Mouse (Mus musculus) neural tube, embryonic 12.5 days (tissue): ENCODE measurements at regions not wholly inside any gene's neighbourhood (a gene's known extent, or its start where the extent isn't known, plus 50 kb on each side); places are given as distances from the start of the nearest gene placed in this dataset.

ENCODE experiments used
- ATAC-seq: fragments of 200-750 bp; cut with Nextera tagmentation; 2 replicates; pipeline ENCODE4 v1.8.0; 2017; ENCODE audit warnings: low read depth, mild to moderate bottlenecking, moderate TSS enrichment, moderate library complexity; ENCODE audit not compliant: low FRiP score
- H3K27ac ChIP-seq: fragments of 300-500 bp; sonication (generic); 2 replicates; pipeline ENCODE4 v1.5.1; 2016
- H3K27me3 ChIP-seq: fragments of 300-500 bp; sonication (generic); replicated peaks from 2 replicates; pipeline ENCODE4 v1.6.1; 2016; ENCODE audit warnings: mild to moderate bottlenecking
- H3K36me3 ChIP-seq: fragments of 300-500 bp; sonication (generic); 2 replicates; pipeline ENCODE4 v1.6.1; 2016; ENCODE audit warnings: mild to moderate bottlenecking
- H3K4me1 ChIP-seq: fragments of 300-500 bp; sonication (generic); 2 replicates; pipeline ENCODE4 v1.6.1; 2016
- H3K4me2 ChIP-seq: fragments of 300-500 bp; sonication (generic); replicated peaks from 2 replicates; pipeline ENCODE4 v1.6.1; 2016; ENCODE audit warnings: mild to moderate bottlenecking
- H3K4me3 ChIP-seq: fragments of 300-500 bp; sonication (generic); 2 replicates; pipeline ENCODE4 v1.5.1; 2016
- H3K9ac ChIP-seq: fragments of 300-500 bp; sonication (generic); 2 replicates; pipeline ENCODE4 v1.6.1; 2016; ENCODE audit warnings: mild to moderate bottlenecking
- H3K9me3 ChIP-seq: fragments of 300-500 bp; sonication (generic); 2 replicates; pipeline ENCODE4 v1.6.1; 2016; ENCODE audit warnings: mild to moderate bottlenecking
- WGBS: fragments of 180-500 bp; shearing (Covaris S2); methylation state at CpG from one replicate; pipeline ENCODE4 v1.1.7; 2016; 5-methylcytosine and 5-hydroxymethylcytosine counted together

DNA sequence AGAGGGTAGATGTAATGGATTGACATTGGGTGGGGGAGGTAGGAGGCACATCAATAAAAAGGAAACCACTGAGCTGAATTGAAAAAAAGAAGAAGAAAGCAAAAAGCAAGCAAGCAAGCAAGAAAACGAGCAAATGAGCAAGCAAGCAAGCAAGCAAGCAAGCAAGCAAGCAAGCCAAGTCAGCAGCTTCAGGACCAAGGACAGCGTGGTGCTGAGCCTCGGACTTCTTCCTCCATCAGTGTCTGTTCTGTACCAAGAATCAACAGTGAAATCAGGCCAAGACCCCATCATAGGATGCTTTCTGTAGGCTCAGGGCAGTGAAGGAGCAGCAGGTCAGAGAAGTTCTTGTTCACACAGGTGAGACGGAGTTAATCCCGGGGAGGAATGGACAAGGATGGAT lies 392.7 kb upstream of the BB014433 start:
- Histone ChIP-seq H3K27me3 (no peaks in the 10 kb centered on the region), H3K4me1 (no peaks in the 10 kb centered on the region), H3K9ac (no peak overlapping the region), H3K4me3 (no peak overlapping the region), H3K4me2 (no peak overlapping the region), H3K9me3 (no peaks in the 10 kb centered on the region), H3K36me3 (no peaks in the 10 kb centered on the region), H3K27ac (no peak overlapping the region)
- 56% methylated on average over 5 of the region's 5 CpGs for WGBS
- ATAC-seq: no peak

DNA sequence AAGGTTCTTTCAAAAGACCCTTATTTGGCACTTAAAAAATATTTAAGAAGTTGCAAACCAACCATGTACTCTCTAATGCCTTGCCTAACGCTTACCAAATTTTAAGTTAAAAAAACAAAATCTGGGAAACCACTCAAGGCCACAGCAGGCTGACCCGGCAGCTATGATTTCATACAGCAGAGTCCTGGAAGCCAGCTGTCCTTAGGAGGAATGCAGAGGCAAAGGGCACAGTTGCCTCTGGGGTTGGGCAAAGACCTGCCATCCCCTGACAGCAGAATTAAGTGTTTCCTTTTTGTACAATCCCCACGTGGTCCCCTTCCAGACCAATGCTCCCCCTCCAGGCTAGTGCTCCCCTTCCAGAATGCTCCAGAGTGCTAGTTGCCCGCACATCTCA lies 348.8 kb upstream of the BB014433 start:
- no peaks in the 10 kb centered on the region for H3K27me3 ChIP-seq
- H3K9me3 ChIP-seq: no peaks in the 10 kb centered on the region
- H3K36me3 ChIP-seq: no peaks in the 10 kb centered on the region
- ATAC-seq: no peak
- H3K27ac ChIP-seq: no peak overlapping the region
- 45% methylated on average over 4 of the region's 4 CpGs for WGBS
- no peaks in the 10 kb centered on the region for H3K4me1 ChIP-seq
- no peak overlapping the region for H3K4me2 ChIP-seq
- no peak overlapping the region for H3K4me3 ChIP-seq
- no peak overlapping the region for H3K9ac ChIP-seq

DNA sequence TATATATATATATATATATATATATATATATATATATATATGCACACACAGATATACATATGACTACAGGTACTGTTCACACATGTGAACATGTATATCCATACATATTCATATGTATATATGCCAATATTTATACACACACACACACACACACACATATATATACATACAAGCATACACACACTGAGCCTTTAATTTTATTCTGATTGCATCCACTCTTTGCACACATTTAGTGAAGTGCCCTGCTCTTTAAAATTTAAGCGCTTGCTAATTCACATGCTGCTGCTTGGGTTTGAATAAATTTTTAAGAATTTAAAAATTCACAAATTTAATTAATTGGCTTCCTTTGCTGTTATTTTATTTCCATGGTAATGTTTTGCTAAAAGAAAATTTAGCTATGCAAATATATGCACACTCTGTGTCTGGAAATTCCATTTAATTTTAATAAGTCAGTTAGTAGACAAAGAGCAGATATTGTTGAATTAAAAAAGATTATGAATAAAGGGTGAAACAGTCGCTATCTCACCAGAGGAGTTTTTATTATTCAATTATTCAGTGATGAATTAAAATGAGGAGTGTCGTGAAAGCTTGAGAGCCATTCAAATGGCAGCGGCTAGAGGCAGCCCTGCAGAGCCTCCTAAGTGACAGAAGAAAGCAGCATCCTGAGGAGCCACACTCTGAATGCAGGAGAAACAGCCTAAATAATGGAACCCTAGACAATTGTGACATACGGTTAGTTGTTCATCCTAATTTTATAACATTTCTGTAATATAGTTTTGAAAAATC lies 348.3 kb upstream of the BB014433 start:
- ATAC-seq: no peak
- 53% methylated on average over 5 of the region's 5 CpGs for WGBS

DNA sequence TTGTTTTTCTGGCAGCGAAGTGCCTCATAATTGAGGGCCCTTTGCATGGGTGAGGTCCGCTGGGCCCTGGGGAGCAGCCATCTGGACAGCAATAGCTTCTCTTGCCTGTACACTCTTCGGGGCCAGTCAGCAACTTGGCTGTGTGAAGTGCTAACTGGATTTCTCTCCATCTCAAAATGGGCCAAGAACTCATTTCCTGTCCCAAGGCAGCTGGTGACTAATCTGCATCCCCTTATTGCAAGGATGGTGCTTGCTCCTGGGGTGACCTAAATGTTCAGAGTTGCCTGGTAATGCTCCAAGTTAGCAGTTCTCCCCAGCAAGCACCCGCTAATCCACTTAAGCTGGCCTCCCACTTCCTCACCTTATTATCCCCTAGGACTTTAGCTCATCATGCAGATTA lies 346.2 kb upstream of the BB014433 start:
- no peak for ATAC-seq
- H3K4me3 ChIP-seq: no peak overlapping the region

More for the DNA sequence above, 348.3 kb upstream of the BB014433 start:
- no peaks in the 10 kb centered on the region for H3K36me3 ChIP-seq
- no peaks in the 10 kb centered on the region for H3K27me3 ChIP-seq
- H3K9ac ChIP-seq: no peak overlapping the region
- H3K4me1 ChIP-seq: no peaks in the 10 kb centered on the region
- no peak overlapping the region for H3K4me2 ChIP-seq
- H3K27ac ChIP-seq: no peak overlapping the region
- H3K9me3 ChIP-seq: no peaks in the 10 kb centered on the region
- H3K4me3 ChIP-seq: no peak overlapping the region

DNA sequence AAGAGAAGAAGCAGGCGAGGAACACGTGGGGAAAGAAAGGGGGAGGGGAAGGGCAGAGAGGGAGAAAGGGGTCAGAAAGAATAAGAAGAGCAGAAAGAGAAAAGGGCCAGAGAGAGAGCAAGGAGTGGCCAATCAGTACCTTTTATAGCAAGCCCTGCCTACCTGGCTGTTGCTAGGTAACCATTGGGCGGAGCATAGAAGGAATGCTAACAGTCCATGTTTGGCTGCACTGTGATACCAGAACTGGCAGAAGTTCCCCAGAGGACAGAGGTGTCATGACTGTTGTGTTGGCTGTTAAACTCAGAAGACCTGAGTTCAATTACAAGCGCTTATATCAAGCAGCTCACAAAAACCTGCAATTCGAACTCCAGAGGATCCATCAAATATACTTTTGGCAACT lies 342.9 kb upstream of the BB014433 start:
- ATAC-seq: no peak
- Histone ChIP-seq H3K9me3 (no peaks in the 10 kb centered on the region), H3K4me2 (no peak overlapping the region), H3K36me3 (no peaks in the 10 kb centered on the region), H3K27me3 (no peaks in the 10 kb centered on the region), H3K4me3 (no peak overlapping the region), H3K9ac (no peak overlapping the region), H3K4me1 (no peaks in the 10 kb centered on the region), H3K27ac (no peak overlapping the region)
- WGBS: 81% methylated on average over 5 of the region's 5 CpGs

More for the DNA sequence above, 346.2 kb upstream of the BB014433 start:
- Histone ChIP-seq H3K9me3 (no peaks in the 10 kb centered on the region), H3K4me2 (no peak overlapping the region), H3K4me1 (no peaks in the 10 kb centered on the region), H3K9ac (no peak overlapping the region), H3K27me3 (no peaks in the 10 kb centered on the region), H3K27ac (no peak overlapping the region), H3K36me3 (no peaks in the 10 kb centered on the region)
- 74% methylated on average over 4 of the region's 4 CpGs for WGBS

DNA sequence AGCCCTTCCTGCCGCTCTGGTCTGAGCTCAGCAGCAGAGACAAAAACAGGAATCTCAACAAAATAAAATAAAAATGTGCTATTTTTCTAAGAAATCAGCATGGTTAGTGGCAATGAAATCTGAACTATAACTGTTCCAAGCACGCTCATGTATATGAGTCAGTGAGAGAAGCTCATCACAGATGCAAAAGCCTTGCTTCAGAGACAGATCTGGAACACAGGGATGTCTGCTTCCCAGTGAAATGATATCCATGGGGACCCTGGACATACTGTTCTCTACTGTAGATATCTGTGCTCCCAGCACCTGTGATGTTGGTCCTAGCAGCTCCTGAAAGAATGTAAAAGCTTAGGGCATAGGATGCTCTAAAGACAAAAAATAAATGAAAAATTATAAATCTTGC lies 321.2 kb upstream of the BB014433 start:
- ATAC-seq: no peak
- Histone ChIP-seq H3K36me3 (no peaks in the 10 kb centered on the region), H3K9ac (no peak overlapping the region), H3K27ac (no peak overlapping the region), H3K9me3 (no peaks in the 10 kb centered on the region), H3K4me2 (no peak overlapping the region), H3K27me3 (no peaks in the 10 kb centered on the region), H3K4me1 (no peaks in the 10 kb centered on the region), H3K4me3 (no peak overlapping the region)
- 80% methylated on average over 2 of the region's 2 CpGs for WGBS

DNA sequence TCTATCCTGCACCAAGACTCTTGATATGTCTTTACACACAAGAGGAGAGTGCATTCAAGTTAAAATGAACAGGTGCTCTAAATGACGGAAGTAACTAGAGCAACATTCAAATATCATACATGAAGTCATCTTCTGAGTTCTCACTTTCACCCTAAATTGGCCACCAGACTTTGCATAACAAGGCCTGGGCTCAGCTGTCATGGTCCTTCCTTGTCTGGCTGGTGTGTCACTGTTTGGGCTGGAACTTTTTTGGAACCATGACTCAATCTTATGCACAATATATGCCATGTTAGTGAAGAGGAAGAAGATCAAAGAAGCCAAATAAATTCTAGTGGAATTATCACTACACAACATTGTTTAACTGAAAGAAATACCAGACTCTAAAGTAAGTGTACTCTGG lies 318.7 kb upstream of the BB014433 start:
- no peak for ATAC-seq
- Histone ChIP-seq H3K4me1 (no peaks in the 10 kb centered on the region), H3K27me3 (no peaks in the 10 kb centered on the region), H3K27ac (no peak overlapping the region), H3K9me3 (no peaks in the 10 kb centered on the region), H3K9ac (no peak overlapping the region), H3K4me3 (no peak overlapping the region), H3K4me2 (no peak overlapping the region), H3K36me3 (no peaks in the 10 kb centered on the region)
- WGBS: 93% methylated on average over 1 of the region's 1 CpGs

DNA sequence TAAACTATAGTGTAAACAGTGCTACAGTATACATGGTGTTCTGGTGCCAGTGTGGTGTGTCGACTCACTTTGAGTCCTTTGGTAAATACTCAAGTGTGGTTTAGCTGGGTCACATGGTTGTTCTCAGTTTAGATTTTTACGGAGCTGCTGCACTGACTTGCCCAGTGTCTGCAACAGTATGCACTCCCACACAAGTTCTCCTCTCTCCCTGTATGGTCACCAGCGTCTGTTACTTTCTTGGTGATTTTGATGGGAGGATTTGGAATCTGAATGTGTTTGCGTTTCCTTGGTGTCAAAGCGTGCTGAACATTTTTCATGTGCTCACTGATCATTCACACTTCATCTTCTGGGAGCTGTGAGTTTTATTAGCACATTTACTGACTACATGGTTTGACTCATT lies 298.3 kb upstream of the BB014433 start:
- no peak overlapping the region for H3K4me3 ChIP-seq
- H3K9me3 ChIP-seq: no peaks in the 10 kb centered on the region
- no peak overlapping the region for H3K4me2 ChIP-seq
- H3K36me3 ChIP-seq: no peaks in the 10 kb centered on the region
- no peaks in the 10 kb centered on the region for H3K4me1 ChIP-seq
- H3K9ac ChIP-seq: no peak overlapping the region
- H3K27ac ChIP-seq: no peak overlapping the region
- 93% methylated on average over 5 of the region's 5 CpGs for WGBS
- no peaks in the 10 kb centered on the region for H3K27me3 ChIP-seq
- no peak for ATAC-seq

DNA sequence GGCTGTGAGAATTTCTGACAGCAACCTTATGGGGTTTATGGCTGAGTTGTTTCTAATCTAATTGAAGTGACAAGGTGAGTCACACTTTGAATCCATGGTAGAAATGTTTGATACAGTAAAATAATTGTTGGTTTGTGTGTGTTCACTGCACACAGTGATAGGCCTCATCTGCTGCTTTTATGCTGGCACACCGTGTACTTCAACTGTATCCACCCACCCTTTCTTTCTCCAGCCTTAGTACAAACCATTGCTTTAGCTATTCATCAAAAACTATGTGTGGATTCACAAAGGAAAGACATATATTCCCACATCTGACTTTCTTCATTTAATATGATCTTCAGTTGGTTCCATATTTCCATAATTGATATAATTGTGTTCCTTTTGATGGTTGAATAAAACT lies 297.7 kb upstream of the BB014433 start:
- Histone ChIP-seq H3K4me2 (no peak overlapping the region), H3K4me3 (no peak overlapping the region), H3K27ac (no peak overlapping the region), H3K36me3 (no peaks in the 10 kb centered on the region), H3K27me3 (no peaks in the 10 kb centered on the region), H3K9ac (no peak overlapping the region), H3K9me3 (no peaks in the 10 kb centered on the region), H3K4me1 (no peaks in the 10 kb centered on the region)
- ATAC-seq: no peak
- WGBS: 81% methylated on average over 1 of the region's 1 CpGs

DNA sequence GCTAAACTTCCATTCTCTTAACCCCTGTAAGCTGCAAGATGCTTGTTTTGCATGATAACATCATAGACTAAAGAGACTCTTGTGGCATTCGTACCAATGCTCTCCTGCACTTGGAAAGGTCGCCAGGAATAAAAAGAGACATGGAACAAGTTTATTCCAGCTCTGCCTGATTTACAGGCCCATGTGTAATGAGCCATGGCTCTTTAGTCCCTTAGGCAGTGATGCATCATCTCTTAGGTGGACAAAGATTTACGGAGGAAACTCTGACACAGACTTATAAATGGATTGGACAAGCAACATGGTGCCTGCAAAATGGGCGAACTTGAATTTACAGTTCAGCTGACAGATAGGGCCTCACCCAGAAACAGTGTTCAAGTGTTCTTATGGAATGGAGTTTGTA lies 288.7 kb upstream of the BB014433 start:
- H3K4me1 ChIP-seq: no peaks in the 10 kb centered on the region
- H3K36me3 ChIP-seq: no peaks in the 10 kb centered on the region
- no peak for ATAC-seq
- no peaks in the 10 kb centered on the region for H3K27me3 ChIP-seq
- no peak overlapping the region for H3K4me2 ChIP-seq
- H3K27ac ChIP-seq: no peak overlapping the region
- no peak overlapping the region for H3K4me3 ChIP-seq
- no peak overlapping the region for H3K9ac ChIP-seq
- WGBS: 68% methylated on average over 4 of the region's 4 CpGs
- no peaks in the 10 kb centered on the region for H3K9me3 ChIP-seq

DNA sequence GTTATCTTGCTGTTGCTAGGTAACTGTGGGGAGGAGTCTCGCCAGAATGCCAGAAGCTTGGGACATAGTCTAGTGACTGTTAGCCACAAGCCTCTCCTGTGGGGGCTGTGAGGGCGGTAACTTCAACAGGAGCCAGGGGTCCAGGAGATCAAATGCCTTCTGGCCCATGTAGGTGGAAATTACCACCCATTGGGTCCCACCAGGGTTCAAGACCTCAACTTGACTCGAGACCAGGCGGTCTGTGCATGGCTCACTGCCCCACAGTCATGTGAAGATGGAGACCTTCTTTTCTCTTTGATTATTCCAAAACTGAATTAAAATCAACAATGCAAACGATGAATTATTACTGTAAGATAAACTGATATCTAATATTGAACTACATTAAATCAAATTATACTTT lies 281.4 kb upstream of the BB014433 start:
- WGBS: 53% methylated on average over 5 of the region's 5 CpGs

DNA sequence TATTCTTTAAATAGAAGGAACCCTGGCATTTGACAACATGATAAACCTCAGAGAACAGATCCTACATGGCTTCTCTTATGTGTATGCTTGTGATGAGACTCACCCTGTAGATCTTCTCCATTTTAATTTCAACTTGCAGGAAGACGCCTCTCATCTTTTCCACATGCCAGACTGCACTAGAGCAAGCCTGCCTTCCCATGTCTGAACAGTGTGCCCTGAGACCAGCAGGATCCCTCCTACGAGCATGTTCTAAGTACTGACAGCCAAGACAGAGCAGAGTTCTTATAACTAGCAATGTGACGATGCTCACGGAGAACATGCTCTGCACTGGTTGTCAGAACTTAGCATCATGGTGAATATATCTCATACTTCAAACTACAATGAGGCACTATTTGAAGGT lies 277.5 kb upstream of the BB014433 start:
- Histone ChIP-seq H3K27ac (no peak overlapping the region), H3K36me3 (no peaks in the 10 kb centered on the region), H3K4me1 (peaks cover 7% of the 10 kb centered on the region; the same call in 1 of the 2 replicates), H3K27me3 (no peaks in the 10 kb centered on the region), H3K9me3 (no peaks in the 10 kb centered on the region), H3K4me3 (no peak overlapping the region), H3K4me2 (no peak overlapping the region), H3K9ac (no peak overlapping the region)
- WGBS: 90% methylated on average over 4 of the region's 4 CpGs
- no peak for ATAC-seq

More for the DNA sequence above, 281.4 kb upstream of the BB014433 start:
- ATAC-seq: no peak
- H3K4me3 ChIP-seq: no peak overlapping the region
- H3K27me3 ChIP-seq: no peaks in the 10 kb centered on the region
- no peak overlapping the region for H3K9ac ChIP-seq
- H3K4me1 ChIP-seq: peaks cover 7% of the 10 kb centered on the region; the same call in 1 of the 2 replicates
- no peak overlapping the region for H3K4me2 ChIP-seq
- H3K9me3 ChIP-seq: no peaks in the 10 kb centered on the region
- no peak overlapping the region for H3K27ac ChIP-seq
- H3K36me3 ChIP-seq: no peaks in the 10 kb centered on the region
